Mouse (Mus musculus): Measurements from ENCODE around the gene Dpep2nb.

GRCm38 (mm10) chr8:105971019-105971720 is 34.6 kb downstream of the Dpep2nb start:
- TF ChIP-seq FLI1 (IDR thresholded peaks at IDR 0.05; ENCODE audit: low read length) (no peak), GATA1 (IDR thresholded peaks at IDR 0.05; ENCODE audit: borderline replicate concordance, low read length) (no peak)

Measured in megakaryocyte, embryonic 14.5 days (primary cell).